Mouse (Mus musculus) ovary, postnatal 10 days (tissue): Measurements from ENCODE around the gene Smarcd3.

ENCODE experiments used
- DNase-seq: peaks from one replicate; pipeline ENCODE4 v3.0.0; 2022; ENCODE audit warnings: low spot score

The Smarcd3 gene

GRCm38 (mm10) chr5:24597221-24597728 lies 26.9 kb downstream of the Smarcd3 start:
- DNase-seq: no peak

- DNase-seq: no peak
Observed at GRCm38 (mm10) chr5:24596519-24597171, 27.6 kb downstream of the Smarcd3 start.

- no peak for DNase-seq
Observed at GRCm38 (mm10) chr5:24595786-24596380, 28.3 kb downstream of the Smarcd3 start.

- DNase-seq: no peak
Observed at GRCm38 (mm10) chr5:24595261-24595660, 28.9 kb downstream of the Smarcd3 start.

GRCm38 (mm10) chr5:24594346-24594745 lies 29.9 kb downstream of the Smarcd3 start:
- no peak for DNase-seq

- DNase-seq: no peak
Observed at GRCm38 (mm10) chr5:24593928-24594327, 30.3 kb downstream of the Smarcd3 start.

GRCm38 (mm10) chr5:24593230-24593629 lies 31.0 kb downstream of the Smarcd3 start:
- no peak for DNase-seq

- no peak for DNase-seq
Observed at GRCm38 (mm10) chr5:24592471-24593160, 31.6 kb downstream of the Smarcd3 start.

- DNase-seq: no peak
Observed at GRCm38 (mm10) chr5:24591796-24592470, 32.3 kb downstream of the Smarcd3 start.

- no peak for DNase-seq
Observed at GRCm38 (mm10) chr5:24591268-24591721, 32.9 kb downstream of the Smarcd3 start.

- no peak for DNase-seq
Observed at GRCm38 (mm10) chr5:24589511-24590500, 34.4 kb downstream of the Smarcd3 start.

- DNase-seq: no peak
Observed at GRCm38 (mm10) chr5:24587200-24587577, 37.0 kb downstream of the Smarcd3 start.

- no peak for DNase-seq
Observed at GRCm38 (mm10) chr5:24586547-24587199, 37.5 kb downstream of the Smarcd3 start, which contains the start of gene Chpf2. Chpf2 (plus strand) TSS chr5:24586741.

- no peak for DNase-seq
Observed at GRCm38 (mm10) chr5:24586106-24586505, 38.1 kb downstream of the Smarcd3 start.

GRCm38 (mm10) chr5:24578109-24578963 lies 45.9 kb downstream of the Smarcd3 start:
- no peak for DNase-seq

GRCm38 (mm10) chr5:24577183-24577929 lies 46.9 kb downstream of the Smarcd3 start, which contains the start of gene Abcf2:
Abcf2 (minus strand) TSS chr5:24577467.
- peak; percentile 100 for DNase-seq

GRCm38 (mm10) chr5:24576801-24577182 lies 47.4 kb downstream of the Smarcd3 start:
- DNase-seq: no peak

GRCm38 (mm10) chr5:24575948-24576347 lies 48.3 kb downstream of the Smarcd3 start:
- DNase-seq: no peak

- no peak for DNase-seq
Observed at GRCm38 (mm10) chr5:24556709-24557108, 67.5 kb downstream of the Smarcd3 start, which contains the start of gene 4931409K22Rik. 4931409K22Rik (minus strand) TSS chr5:24556809.
